Mouse (Mus musculus) forebrain, embryonic 11.5 days (tissue): ENCODE data around the gene Lrrc26. TPM values are rescaled to one million over a fixed set of nuclear protein-coding genes. Genes with fewer than 3 reads are reported as not detected.
"Not testable (repeated sequence)": the region's sequence is repeated elsewhere in the genome, so short reads cannot be mapped to it uniquely, and the experiment has no call there.

Experiments
- ATAC-seq: fragments of 200-750 bp; cut with Nextera tagmentation; replicated peaks from 2 replicates; pipeline ENCODE4 v1.8.0; 2017; ENCODE audit warnings: moderate TSS enrichment; ENCODE audit not compliant: low FRiP score
- DNase-seq: peaks from one replicate; pipeline ENCODE4 v3.0.0-alpha.2; 2017; ENCODE audit warnings: low spot score
- H3K27ac ChIP-seq: fragments of 300-500 bp; sonication (generic); 2 replicates; pipeline ENCODE4 v1.5.1; 2014; ENCODE audit warnings: low read depth, low read length
- H3K27me3 ChIP-seq: fragments of 300-500 bp; sonication (generic); 2 replicates; pipeline ENCODE4 v1.6.1; 2014; ENCODE audit warnings: mild to moderate bottlenecking, low read length, mixed read lengths; ENCODE audit not compliant: control insufficient read depth, insufficient read depth
- H3K36me3 ChIP-seq: fragments of 300-500 bp; sonication (generic); 2 replicates; pipeline ENCODE4 v1.6.1; 2014; ENCODE audit warnings: mild to moderate bottlenecking, low read length, moderate library complexity, mixed read lengths; ENCODE audit not compliant: control insufficient read depth, insufficient read depth
- H3K4me1 ChIP-seq: fragments of 300-500 bp; sonication (generic); replicated peaks from 2 replicates; pipeline ENCODE4 v1.6.1; 2014; ENCODE audit warnings: low read length, mixed read lengths; ENCODE audit not compliant: control insufficient read depth, insufficient read depth
- H3K4me2 ChIP-seq: fragments of 300-500 bp; sonication (generic); 2 replicates; pipeline ENCODE4 v1.6.1; 2014; ENCODE audit warnings: low read depth, mild to moderate bottlenecking, low read length, moderate library complexity, mixed read lengths; ENCODE audit not compliant: severe bottlenecking
- H3K4me3 ChIP-seq: fragments of 300-500 bp; sonication (generic); 2 replicates; pipeline ENCODE4 v1.5.1; 2014; ENCODE audit warnings: low read depth, low read length
- H3K9ac ChIP-seq: fragments of 300-500 bp; sonication (generic); 2 replicates; pipeline ENCODE4 v1.6.1; 2014; ENCODE audit warnings: low read length
- H3K9me3 ChIP-seq: fragments of 300-500 bp; sonication (generic); 2 replicates; pipeline ENCODE4 v1.6.1; 2016; ENCODE audit warnings: low read length, mixed read lengths; ENCODE audit not compliant: control insufficient read depth
- WGBS: fragments of 180-500 bp; shearing (Covaris S2); extraction: QIAGEN DNeasy Blood & Tissue Kit; methylation state at CpG from one replicate; pipeline ENCODE4 v1.1.7; 2014; 5-methylcytosine and 5-hydroxymethylcytosine counted together
- polyA plus RNA-seq: library from polyadenylated mRNA; unstranded; fragments of >200 nt; fragmentation: Nextera tagmentation; extraction: Ambion mirVana; gene quantifications from 2 replicates; pipeline ENCODE4 v1.2.1, GENCODE M21; 2014

Lrrc26 gene
- polyA plus RNA-seq, 1 experiment from 2014 or later = not detected

- Histone ChIP-seq H3K9ac (no peak overlapping the region), H3K4me1 (peaks cover 11% of the 10 kb centered on the region), H3K27ac (no peak overlapping the region), H3K4me2 (no peak overlapping the region), H3K36me3 (peaks cover 3% of the 10 kb centered on the region; the same call in 1 of the 2 replicates), H3K27me3 (no peaks in the 10 kb centered on the region), H3K4me3 (no peak overlapping the region), H3K9me3 (no peaks in the 10 kb centered on the region)
- ATAC-seq (no peak), DNase-seq (no peak)
- 85% methylated on average over 1 of the region's 1 CpGs for WGBS
These were observed 37.4 kb upstream of the Lrrc26 start for GRCm38 (mm10) chr2:25252331-25252730.

DNA sequence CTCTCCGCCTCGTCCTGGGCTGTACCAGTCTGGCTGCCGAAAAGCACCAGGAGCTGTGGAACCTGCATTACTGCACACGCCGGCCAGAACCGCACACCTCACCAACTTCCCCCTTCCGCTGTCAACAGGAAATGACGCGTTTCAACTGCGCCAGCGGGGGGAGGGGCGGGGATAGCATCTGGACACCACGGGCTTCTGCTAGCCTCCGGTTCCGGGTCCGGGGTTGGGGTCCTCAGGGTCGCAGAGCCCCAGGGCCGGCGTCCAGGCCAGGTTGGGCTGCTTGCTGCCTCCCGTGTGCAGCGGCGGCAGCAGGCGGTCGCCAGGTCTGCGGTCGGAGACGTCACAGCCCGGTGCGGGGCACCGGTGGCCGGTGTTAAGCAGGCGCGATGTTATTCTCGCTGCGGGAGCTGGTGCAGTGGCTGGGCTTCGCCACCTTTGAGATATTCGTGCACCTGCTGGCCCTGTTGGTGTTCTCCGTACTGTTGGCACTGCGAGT lies 34.4 kb upstream of the Lrrc26 start, which contains the start of gene Tmem203:
Gene Tmem203 (plus strand): TSS at position 156 of the 496 bp plus-strand sequence.
- Histone ChIP-seq H3K27ac (peak within 1 kb of the TSS; percentile 37), H3K4me2 (peak within 1 kb of the TSS; percentile 95), H3K4me3 (peak within 1 kb of the TSS; percentile 97), H3K4me1 (peaks cover 11% of the 10 kb centered on the region), H3K9me3 (no peaks in the 10 kb centered on the region), H3K27me3 (no peaks in the 10 kb centered on the region), H3K36me3 (no peaks in the 10 kb centered on the region), H3K9ac (peak within 1 kb of the TSS; percentile 83)
- peak; percentile 94 for ATAC-seq
- DNase-seq = peak; percentile 97
- WGBS = under 1% methylated on average over 39 of the region's 39 CpGs

- H3K4me2 ChIP-seq = peak overlapping the region; percentile 95; the same call in 1 of the 2 replicates
- ATAC-seq, H3K27ac ChIP-seq, H3K36me3 ChIP-seq, H3K9ac ChIP-seq, H3K27me3 ChIP-seq, DNase-seq, H3K9me3 ChIP-seq: not testable (repeated sequence)
- WGBS = 63% methylated on average over 10 of the region's 12 CpGs
- peaks cover 11% of the 10 kb centered on the region for H3K4me1 ChIP-seq
- peak overlapping the region; percentile 97 for H3K4me3 ChIP-seq
These were observed 33.1 kb upstream of the Lrrc26 start for GRCm38 (mm10) chr2:25256443-25257109.

DNA sequence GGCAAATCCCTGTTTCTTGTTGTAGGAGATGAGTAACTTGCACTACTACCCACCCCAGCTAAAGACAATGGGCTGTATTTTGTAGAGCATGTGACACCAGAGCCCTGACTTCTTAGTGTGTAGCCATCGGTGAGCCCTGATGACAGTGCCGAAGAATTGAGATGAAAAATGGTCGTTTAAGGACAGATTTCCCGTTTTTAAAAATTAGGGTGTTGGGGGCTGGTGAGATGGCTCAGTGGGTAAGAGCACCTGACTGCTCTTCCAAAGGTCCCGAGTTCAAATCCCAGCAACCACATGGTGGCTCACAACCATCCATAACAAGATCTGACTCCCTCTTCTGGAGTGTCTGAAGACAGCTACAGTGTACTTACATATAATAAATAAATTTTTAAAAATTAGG lies 32.5 kb upstream of the Lrrc26 start:
- H3K4me1 ChIP-seq = peaks cover 11% of the 10 kb centered on the region
- H3K36me3 ChIP-seq, DNase-seq, ATAC-seq, H3K27me3 ChIP-seq, H3K4me3 ChIP-seq, H3K9me3 ChIP-seq, H3K4me2 ChIP-seq, H3K9ac ChIP-seq, H3K27ac ChIP-seq: not testable (repeated sequence)
- 89% methylated on average over 5 of the region's 5 CpGs for WGBS

DNA sequence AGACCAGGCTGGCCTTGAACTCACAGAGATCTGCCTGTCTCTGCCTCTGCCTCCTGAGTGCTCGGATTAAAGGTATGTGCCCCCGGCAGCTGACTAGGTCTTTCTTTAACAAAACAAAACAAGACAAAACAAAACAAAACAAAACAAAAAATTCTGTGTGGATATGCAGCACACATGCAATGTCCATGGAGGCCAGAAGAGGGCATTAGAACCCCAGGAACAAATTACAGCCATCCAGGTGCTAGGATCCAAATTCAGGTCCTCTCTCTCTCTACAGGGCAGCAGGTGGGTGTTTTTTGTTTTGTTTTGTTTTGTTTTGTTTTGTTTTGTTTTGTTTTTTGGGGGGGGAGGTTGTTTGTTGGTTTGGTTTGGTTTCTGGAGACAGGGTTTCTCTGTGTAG lies 30.8 kb upstream of the Lrrc26 start:
- Histone ChIP-seq H3K4me2 (no peak overlapping the region), H3K36me3 (no peaks in the 10 kb centered on the region), H3K9me3 (no peaks in the 10 kb centered on the region), H3K9ac (no peak overlapping the region), H3K4me1 (peaks cover 22% of the 10 kb centered on the region), H3K4me3 (no peak overlapping the region), H3K27me3 (peaks cover 10% of the 10 kb centered on the region), H3K27ac (no peak overlapping the region)
- ATAC-seq (no peak), DNase-seq (no peak)
- WGBS = 49% methylated on average over 2 of the region's 2 CpGs

- peaks cover 16% of the 10 kb centered on the region for H3K4me1 ChIP-seq
These were observed 27.8 kb upstream of the Lrrc26 start for GRCm38 (mm10) chr2:25261870-25262269.

DNA sequence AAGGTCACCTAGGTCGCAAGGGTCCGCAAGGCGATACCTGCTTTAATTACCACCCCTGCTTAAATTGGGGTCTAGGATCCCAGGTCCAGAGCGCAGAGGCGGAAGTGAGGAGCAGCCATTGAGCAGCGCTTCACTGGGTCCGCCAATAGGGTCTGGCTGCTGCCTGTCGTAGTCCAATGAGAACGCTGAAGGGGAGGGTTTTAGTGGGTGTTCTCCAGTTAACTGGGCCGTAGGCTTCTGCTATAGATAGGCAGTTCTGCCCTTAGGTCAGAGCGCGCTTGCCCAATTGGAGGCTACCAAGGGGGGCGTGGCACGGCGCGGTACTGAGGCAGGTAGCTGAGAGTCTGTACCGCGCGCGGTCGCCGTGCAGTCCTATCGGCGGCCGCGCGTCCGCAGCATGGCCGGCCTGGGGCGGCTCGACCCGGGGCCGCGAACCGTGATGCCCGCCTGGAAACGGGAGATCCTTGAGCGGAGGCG lies 27.4 kb upstream of the Lrrc26 start, which contains the start of gene Tprn:
Gene Tprn (plus strand): TSS at position 328 of the 477 bp plus-strand sequence.
- no peaks in the 10 kb centered on the region for H3K9me3 ChIP-seq
- H3K9ac ChIP-seq = peak within 1 kb of the TSS; percentile 63
- no peaks in the 10 kb centered on the region for H3K36me3 ChIP-seq
- ATAC-seq (peak; percentile 99), DNase-seq (peak; percentile 94)
- peaks cover 16% of the 10 kb centered on the region for H3K27me3 ChIP-seq
- peak within 1 kb of the TSS; percentile 100 for H3K4me2 ChIP-seq
- H3K4me3 ChIP-seq = peak within 1 kb of the TSS; percentile 77
- WGBS = under 1% methylated on average over 38 of the region's 39 CpGs
- H3K4me1 ChIP-seq = peaks cover 16% of the 10 kb centered on the region
- H3K27ac ChIP-seq = no peak within 1 kb of the TSS

More at GRCm38 (mm10) chr2:25261870-25262269, 27.8 kb upstream of the Lrrc26 start:
- no peak for DNase-seq
- 46% methylated on average over 10 of the region's 12 CpGs for WGBS
- Histone ChIP-seq H3K9ac (peak overlapping the region; percentile 28; the same call in 1 of the 2 replicates), H3K27ac (no peak overlapping the region), H3K9me3 (no peaks in the 10 kb centered on the region), H3K4me2 (peak overlapping the region; percentile 100), H3K36me3 (no peaks in the 10 kb centered on the region), H3K4me3 (peak overlapping the region; percentile 77), H3K27me3 (peaks cover 16% of the 10 kb centered on the region)
- ATAC-seq = peak; percentile 6; the same call in 1 of the 2 replicates

DNA sequence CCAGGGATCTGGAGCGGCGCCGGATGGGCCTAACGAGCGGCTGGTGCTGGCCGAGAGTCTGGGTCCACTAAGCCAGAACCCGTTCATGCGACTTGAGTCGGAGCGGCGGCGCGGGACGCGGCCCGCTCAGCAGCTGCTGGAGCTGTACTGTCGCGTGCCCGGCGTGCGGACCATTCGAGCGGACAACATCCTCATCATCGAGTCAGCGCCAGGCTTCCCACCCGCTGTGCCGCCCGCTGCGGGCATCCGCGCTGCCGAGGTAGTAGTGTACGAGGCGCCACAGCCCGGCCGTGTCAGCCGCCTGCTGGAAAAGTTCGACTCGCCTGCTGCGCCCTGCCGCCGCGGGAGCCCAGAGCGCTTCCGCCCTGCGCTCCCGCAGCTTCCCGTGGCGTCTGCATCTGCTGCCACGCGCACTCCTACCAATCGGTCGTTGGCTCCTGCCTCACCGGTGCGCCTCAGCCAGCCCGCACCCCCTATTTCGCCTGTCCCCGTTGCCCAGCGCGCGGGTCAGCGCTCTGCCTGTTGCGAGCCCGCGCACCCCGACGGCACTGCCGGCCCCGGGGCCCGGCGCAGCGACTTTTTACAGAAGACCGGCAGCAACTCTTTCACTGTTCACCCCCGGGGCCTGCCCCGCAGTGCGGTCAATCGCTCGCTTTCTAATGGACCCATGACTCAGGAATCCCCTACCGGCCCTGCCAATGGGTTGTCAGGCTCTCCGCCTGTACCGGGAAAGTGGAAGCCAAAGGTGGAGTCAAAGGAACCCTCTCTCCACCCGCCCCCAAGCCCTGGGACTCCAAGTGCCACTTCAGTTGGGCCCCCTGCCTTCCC lies 26.7 kb upstream of the Lrrc26 start:
- H3K27me3 ChIP-seq = peaks cover 16% of the 10 kb centered on the region
- DNase-seq (peak; percentile 77), ATAC-seq (peak; percentile 56)
- WGBS = under 1% methylated on average over 81 of the region's 82 CpGs
- H3K27ac ChIP-seq = no peak overlapping the region
- peak overlapping the region; percentile 77 for H3K4me3 ChIP-seq
- peak overlapping the region; percentile 63 for H3K9ac ChIP-seq
- H3K4me1 ChIP-seq = peaks cover 16% of the 10 kb centered on the region
- no peaks in the 10 kb centered on the region for H3K9me3 ChIP-seq
- H3K36me3 ChIP-seq = no peaks in the 10 kb centered on the region
- peak overlapping the region; percentile 100 for H3K4me2 ChIP-seq
